10 mouse cellular contexts compared by ENCODE assay signal in genomic region chr16:87625341-87625740, GRCm38 (mm10).
DNase-seq lines count a peak whose midpoint lies in the region; ATAC-seq and TF ChIP-seq lines count a peak whose summit lies in the region.
"Had no signal": no experiment of that assay in that cellular context is flagged by ENCODE, and none has a peak within 500 bp of the region (broad histone marks: within the 10 kb centered on the region; RNA-seq: fewer than 3 reads in every experiment).

No protein-coding gene starts in this region.

- no peak for TF ChIP-seq POLR2A in lung, adult 2 months (IDR thresholded peaks at IDR 0.05; ENCODE audit: borderline replicate concordance, extremely low read depth, low read depth, low read length)

- no peak overlapping the region for H3K9ac ChIP-seq in lung, postnatal 0 days (replicated peaks; ENCODE audit: low read depth)
- no peak overlapping the region for H3K9ac ChIP-seq in stomach, postnatal 0 days (ENCODE audit: low read length)
- H3K9ac ChIP-seq: limb, embryonic 13.5 days had no signal

- no peaks in the 10 kb centered on the region for H3K4me1 ChIP-seq in lung, adult 2 months (ENCODE audit: control insufficient read depth, insufficient read depth, low read length)
- H3K4me1 ChIP-seq in brown adipose tissue, adult 24 weeks (ENCODE audit: control insufficient read depth, insufficient read depth, insufficient read length, low read length): no peaks in the 10 kb centered on the region
- H3K4me1 ChIP-seq in lung, postnatal 0 days (ENCODE audit: insufficient read depth, low read depth, low read length): no peaks in the 10 kb centered on the region
- H3K4me1 ChIP-seq in stomach, postnatal 0 days (replicated peaks; ENCODE audit: control insufficient read depth, insufficient read depth): no peaks in the 10 kb centered on the region
- H3K4me1 ChIP-seq: limb, embryonic 13.5 days had no signal

- peak overlapping the region; percentile 58 for H3K27ac ChIP-seq in brown adipose tissue, adult 24 weeks (replicated peaks; ENCODE audit: low read depth, low read length)
- peak overlapping the region; percentile 54; the same call in 1 of the 2 replicates for H3K27ac ChIP-seq in lung, postnatal 0 days (ENCODE audit: low read length)
- H3K27ac ChIP-seq in stomach, postnatal 0 days (replicated peaks): no peak overlapping the region
- H3K27ac ChIP-seq: limb, embryonic 13.5 days had no signal

- no peaks in the 10 kb centered on the region for H3K36me3 ChIP-seq in lung, postnatal 0 days (ENCODE audit: insufficient read depth, low read length)
- no peaks in the 10 kb centered on the region for H3K36me3 ChIP-seq in stomach, postnatal 0 days (ENCODE audit: control insufficient read depth, insufficient read depth, low read length)
- H3K36me3 ChIP-seq: limb, embryonic 13.5 days had no signal

- peak; percentile 73; the same call in 1 of the 2 replicates for TF ChIP-seq EP300 in lung, postnatal 0 days (IDR thresholded peaks at IDR 0.05)
- no peak for TF ChIP-seq EP300 in stomach, postnatal 0 days (optimal IDR thresholded peaks at IDR 0.05)

- no peak overlapping the region for H3K4me3 ChIP-seq in lung, adult 2 months (replicated peaks; ENCODE audit: extremely low read depth, low read depth, low read length)
- no peak overlapping the region for H3K4me3 ChIP-seq in brown adipose tissue, adult 24 weeks (ENCODE audit: insufficient read depth, low read depth, low read length)
- no peak overlapping the region for H3K4me3 ChIP-seq in lung, postnatal 0 days (ENCODE audit: low read depth, low read length)
- no peak overlapping the region for H3K4me3 ChIP-seq in stomach, postnatal 0 days (ENCODE audit: low read depth, low read length)
- H3K4me3 ChIP-seq: erythroblast, embryonic 14.5 days; limb, embryonic 13.5 days had no signal

- ATAC-seq in lung, postnatal 0 days: peak; percentile 92
- ATAC-seq in stomach, postnatal 0 days (ENCODE audit: low FRiP score, low TSS enrichment): peak; percentile 73

- 39% methylated on average over 3 of the region's 3 CpGs for WGBS in lung, adult 2 months
- 54% methylated on average over 3 of the region's 3 CpGs for WGBS in lung, postnatal 0 days
- 57% methylated on average over 3 of the region's 3 CpGs for WGBS in stomach, postnatal 0 days

- no peak for TF ChIP-seq CTCF in lung, adult 2 months (IDR thresholded peaks at IDR 0.05; ENCODE audit: insufficient read depth, low read length)
- no peak for TF ChIP-seq CTCF in lung, postnatal 0 days (IDR thresholded peaks at IDR 0.05)
- no peak for TF ChIP-seq CTCF in stomach, postnatal 0 days (IDR thresholded peaks at IDR 0.05; ENCODE audit: low read depth)

- no peaks in the 10 kb centered on the region for H3K27me3 ChIP-seq in lung, postnatal 0 days (replicated peaks; ENCODE audit: insufficient read depth, low read length)
- H3K27me3 ChIP-seq in stomach, postnatal 0 days (ENCODE audit: control insufficient read depth, insufficient read depth, low read length): no peaks in the 10 kb centered on the region
- H3K27me3 ChIP-seq: limb, embryonic 13.5 days had no signal

- DNase-seq in lung, adult 18-20 months: peak; percentile 70 to 71
- no peak for DNase-seq in lung, adult 2 months
- DNase-seq in lung, postnatal 0 days (ENCODE audit: low spot score): peak; percentile 80
- no peak for DNase-seq in stomach, postnatal 0 days (ENCODE audit: low spot score)
- DNase-seq in cerebellum, adult 11 months: no peak
- DNase-seq in right cerebral cortex, postnatal 14 days: no peak
- DNase-seq: thymus, adult 18-20 months had no signal

- H3K9me3 ChIP-seq in lung, postnatal 0 days (ENCODE audit: low read length): peaks cover 6% of the 10 kb centered on the region; the same call in 1 of the 2 replicates
- peaks cover 5% of the 10 kb centered on the region; the same call in 1 of the 2 replicates for H3K9me3 ChIP-seq in stomach, postnatal 0 days (ENCODE audit: control insufficient read depth, low read length)

- no peak overlapping the region for H3K4me2 ChIP-seq in lung, postnatal 0 days (replicated peaks; ENCODE audit: low read depth, low read length)
- no peak overlapping the region for H3K4me2 ChIP-seq in stomach, postnatal 0 days (replicated peaks; ENCODE audit: low read depth)
- H3K4me2 ChIP-seq: limb, embryonic 13.5 days had no signal

Comparison
In these comparisons a context has a peak if more than half of its experiments do, and no peak if none do; other contexts are left out.
1. DNase-seq: peak in lung, adult 18-20 months (2 of 2) and lung, postnatal 0 days (single experiment); none in lung, adult 2 months (single experiment), stomach, postnatal 0 days (single experiment), cerebellum, adult 11 months (single experiment) and right cerebral cortex, postnatal 14 days (single experiment).